Mouse (Mus musculus) ovary, adult 18-20 months (tissue): ENCODE measurements around the gene Haus8.
"Not testable (repeated sequence)": the region's sequence is repeated elsewhere in the genome, so short reads cannot be mapped to it uniquely, and the experiment has no call there.

Source experiments
- DNase-seq: peaks from one replicate; pipeline ENCODE4 v3.0.0; 2022; ENCODE audit warnings: low spot score, mixed read lengths

Haus8 gene

GRCm38 (mm10) chr8:71286223-71286622, 13.5 kb upstream of the Haus8 start:
- DNase-seq: not testable (repeated sequence)

GRCm38 (mm10) chr8:71282621-71283020, 9.9 kb upstream of the Haus8 start:
- DNase-seq: no peak

DNA sequence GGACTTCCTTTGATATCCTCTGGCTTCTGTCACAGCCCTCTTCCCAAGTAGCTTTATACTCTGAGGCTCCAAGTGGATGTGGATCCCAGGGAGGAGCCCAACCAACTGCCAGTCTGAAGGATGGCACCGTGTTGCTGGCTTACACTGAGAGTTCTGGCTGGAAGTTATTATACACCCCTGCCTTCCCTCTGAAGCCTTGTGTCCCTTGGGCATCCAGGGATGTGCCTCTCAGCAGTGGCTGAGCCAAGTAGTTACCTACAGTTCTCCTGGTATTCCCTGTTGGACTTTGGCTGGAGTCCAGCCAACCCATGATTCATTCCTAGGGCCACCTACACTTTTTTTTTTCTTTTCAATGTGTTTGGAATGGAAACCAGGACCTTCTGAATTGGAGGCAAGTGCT, 9.0 kb upstream of the Haus8 start:
- DNase-seq: not testable (repeated sequence)

- DNase-seq: not testable (repeated sequence)
These were observed 6.7 kb upstream of the Haus8 start for GRCm38 (mm10) chr8:71279409-71279808.

DNA sequence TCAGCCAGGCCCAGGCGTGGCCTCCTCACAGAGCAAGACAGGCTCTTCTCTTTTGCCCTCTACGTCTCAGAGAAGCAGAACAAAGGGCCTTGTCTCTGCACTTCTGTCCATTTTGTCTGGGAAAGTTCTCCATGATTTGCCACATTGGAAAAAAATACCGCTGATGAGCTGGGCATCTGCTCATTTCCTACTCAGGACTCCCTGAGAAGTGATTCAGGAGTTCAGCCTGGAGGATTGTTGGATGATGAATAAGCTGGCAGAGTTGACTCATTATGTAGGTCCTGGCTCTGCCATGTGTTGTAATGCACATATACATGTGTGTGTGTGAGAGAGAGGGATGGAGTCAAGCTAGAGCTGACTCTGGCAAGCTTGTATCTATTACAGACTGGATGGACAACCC, 3.4 kb upstream of the Haus8 start:
- no peak for DNase-seq

GRCm38 (mm10) chr8:71274478-71274877, 1.7 kb upstream of the Haus8 start:
- no peak for DNase-seq

GRCm38 (mm10) chr8:71273151-71273510, 397 bp upstream of the Haus8 start:
- DNase-seq: peak; percentile 25

DNA sequence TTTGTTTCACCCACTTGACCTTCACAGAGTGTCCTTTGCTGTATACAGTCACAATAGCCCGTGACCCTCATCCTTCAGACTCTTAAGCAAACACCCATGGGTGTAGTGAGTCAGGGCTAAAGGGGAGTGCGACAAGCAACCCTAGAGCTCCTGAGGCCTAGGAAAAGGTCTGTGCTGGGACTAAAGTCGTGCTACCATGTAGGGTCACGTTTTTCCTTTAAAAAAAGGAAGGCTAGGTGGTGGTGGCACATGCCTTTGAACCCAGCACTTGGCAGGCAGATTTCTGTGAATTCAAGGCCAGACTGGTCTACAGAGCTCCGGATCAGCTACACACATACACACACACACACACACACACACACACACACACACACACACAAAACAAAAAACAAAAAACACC, 1.1 kb downstream of the Haus8 start:
- DNase-seq: no peak

DNA sequence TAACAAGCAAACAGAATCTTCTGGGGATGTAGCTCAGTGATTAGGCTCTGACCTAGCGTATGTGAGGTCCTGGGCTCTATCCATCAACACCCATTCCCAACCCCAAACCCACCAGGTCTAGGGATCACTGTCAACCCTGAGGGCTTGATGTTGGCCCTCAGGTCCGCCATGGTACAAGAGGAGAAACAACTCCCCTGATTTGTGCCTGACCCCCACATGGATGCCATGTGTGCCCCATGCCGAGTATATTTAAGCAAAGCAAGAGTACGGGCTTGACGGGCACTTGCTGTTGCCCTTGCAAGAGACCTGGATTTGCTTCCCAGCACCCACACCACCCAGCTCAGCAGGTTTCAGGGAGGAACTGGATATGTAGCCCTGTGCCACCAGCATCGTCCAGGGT, 4.4 kb downstream of the Haus8 start:
- not testable (repeated sequence) for DNase-seq

GRCm38 (mm10) chr8:71267690-71268089, 5.0 kb downstream of the Haus8 start:
- no peak for DNase-seq

DNA sequence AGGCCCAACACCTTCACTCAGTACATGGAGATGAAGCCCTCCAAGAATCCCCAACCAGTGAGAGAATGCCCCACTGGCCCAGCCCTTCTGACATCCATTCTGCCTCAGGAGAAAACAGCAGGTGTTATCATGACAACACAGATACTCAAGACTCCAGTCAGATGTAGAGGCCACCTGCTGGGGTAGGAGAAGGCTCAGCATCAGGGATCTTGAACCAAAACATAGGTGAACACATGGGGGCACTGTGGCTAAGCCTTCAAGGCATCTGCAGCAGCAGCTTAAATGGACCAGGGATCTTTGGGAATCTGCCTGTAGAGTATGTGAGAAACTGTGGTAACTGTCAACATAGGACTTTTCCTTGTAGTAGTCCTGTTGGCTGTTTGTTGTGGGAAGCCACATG, 11.5 kb downstream of the Haus8 start:
- no peak for DNase-seq

DNA sequence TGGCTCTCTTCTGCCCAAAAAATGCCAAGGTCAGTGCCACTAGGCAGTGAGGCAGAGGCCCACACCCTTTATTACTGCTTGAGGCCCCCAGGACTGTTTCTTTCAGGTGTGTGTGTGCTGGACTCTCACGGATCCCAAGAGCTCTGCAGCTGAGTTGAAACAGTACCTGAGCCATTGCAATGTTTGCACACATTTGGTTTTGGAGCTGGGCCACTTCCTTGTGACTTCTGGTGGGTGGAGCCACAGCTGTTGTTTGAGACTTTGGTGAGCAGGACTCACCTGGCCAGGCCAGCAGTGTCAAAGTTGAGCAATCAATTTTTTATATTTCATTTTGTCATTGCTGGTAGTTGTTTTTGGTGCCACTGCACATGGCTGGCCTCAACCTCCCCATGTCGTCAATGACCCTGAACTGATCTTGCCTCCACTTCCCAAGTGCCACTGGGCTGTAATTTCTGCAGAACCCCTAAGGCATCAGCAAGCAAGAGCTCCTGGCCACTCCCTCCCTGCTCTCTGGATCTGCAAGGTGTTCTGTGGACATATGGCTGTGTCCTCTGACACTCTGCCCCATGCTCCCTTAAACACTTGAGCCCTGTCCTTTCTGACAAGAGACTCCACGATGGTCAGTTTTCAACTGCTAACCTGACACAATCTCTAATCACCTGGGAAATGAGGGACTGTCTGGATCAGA, 16.0 kb downstream of the Haus8 start:
- DNase-seq: no peak

DNA sequence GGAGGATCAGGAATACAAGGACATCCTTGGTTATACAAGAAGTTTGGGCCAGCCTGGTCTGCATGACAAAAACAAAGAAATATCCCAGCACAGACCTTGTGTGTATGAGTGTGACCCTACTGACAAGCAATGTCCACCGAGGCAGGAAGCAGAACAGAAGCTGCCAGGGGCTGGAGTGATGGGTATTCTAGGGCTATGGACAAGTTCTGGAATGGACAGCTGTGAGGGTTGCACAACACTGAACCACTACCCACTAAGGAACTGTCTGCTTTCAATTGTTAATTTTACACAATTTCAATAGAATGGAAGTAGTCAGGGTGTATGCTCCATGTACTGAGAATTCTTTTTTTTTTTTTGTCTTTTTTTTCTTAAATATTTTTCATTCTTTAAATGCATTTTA, 24.5 kb downstream of the Haus8 start:
- DNase-seq: no peak

- DNase-seq: no peak
These were observed 30.0 kb downstream of the Haus8 start for GRCm38 (mm10) chr8:71242757-71243156.

DNA sequence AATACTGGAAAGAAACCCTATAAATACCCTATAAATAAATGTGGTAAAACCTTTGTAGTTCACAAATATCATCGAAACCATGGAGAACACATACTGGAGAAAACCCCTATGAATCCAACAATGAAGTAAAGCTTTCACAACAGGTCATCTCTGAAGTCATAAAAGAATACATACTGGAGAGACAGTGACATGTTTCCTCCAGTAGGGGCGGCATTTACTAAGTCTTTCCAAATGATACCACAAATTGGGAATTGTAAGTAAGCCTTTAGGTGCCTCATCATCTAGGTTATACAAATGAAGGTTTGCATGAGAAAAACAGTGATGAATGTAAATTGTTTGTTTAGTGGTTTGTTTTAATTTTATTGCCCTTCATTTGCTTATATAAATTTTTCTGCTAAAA, 48.2 kb downstream of the Haus8 start:
- DNase-seq: no peak

GRCm38 (mm10) chr8:71214266-71214665, 58.5 kb downstream of the Haus8 start:
- DNase-seq: not testable (repeated sequence)

DNA sequence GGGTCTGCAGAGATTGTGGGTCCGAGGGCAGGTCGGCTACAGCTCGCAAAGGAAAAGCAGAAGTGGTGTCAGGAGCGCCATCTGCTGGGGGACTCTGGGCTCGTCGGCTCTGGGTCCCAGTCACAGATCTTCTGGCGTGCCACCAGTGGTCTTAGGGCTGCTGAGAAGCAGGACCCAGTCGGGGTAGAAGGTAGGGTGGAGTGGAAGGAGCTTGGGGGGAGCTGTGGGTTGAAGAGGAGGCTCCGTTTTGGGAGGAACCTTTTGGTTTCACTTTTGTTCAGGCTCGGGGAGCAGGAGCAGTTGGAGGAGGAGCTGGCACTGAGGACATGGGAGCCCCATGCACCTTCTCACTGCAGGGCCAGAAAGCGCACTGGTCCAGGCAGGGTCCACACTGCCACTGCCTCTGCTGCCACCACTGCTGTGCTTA, 67.2 kb downstream of the Haus8 start:
- DNase-seq: not testable (repeated sequence)
